Mouse (Mus musculus): ENCODE measurements at regions not wholly inside any gene's neighbourhood (a gene's known extent, or its start where the extent isn't known, plus 50 kb on each side); places are given as distances from the start of the nearest gene placed in this dataset.
"Not testable (repeated sequence)": the region's sequence is repeated elsewhere in the genome, so short reads cannot be mapped to it uniquely, and the experiment has no call there.

GRCm38 (mm10) chr15:5695015-5695414 lies 451.0 kb upstream of the Ptger4 start:
- H3K9me3 ChIP-seq, result no peaks in the 10 kb centered on the region
- ATAC-seq (ENCODE audit: low FRiP score), result no peak
- no peak overlapping the region for H3K4me3 ChIP-seq (replicated peaks)
- H3K27me3 ChIP-seq, result no peaks in the 10 kb centered on the region
- H3K27ac ChIP-seq, result no peak overlapping the region
- WGBS, result 74% methylated on average over 3 of the region's 3 CpGs
- no peak overlapping the region for H3K4me2 ChIP-seq
- no peaks in the 10 kb centered on the region for H3K36me3 ChIP-seq (replicated peaks)
- H3K9ac ChIP-seq, result no peak overlapping the region
- no peaks in the 10 kb centered on the region for H3K4me1 ChIP-seq

DNA sequence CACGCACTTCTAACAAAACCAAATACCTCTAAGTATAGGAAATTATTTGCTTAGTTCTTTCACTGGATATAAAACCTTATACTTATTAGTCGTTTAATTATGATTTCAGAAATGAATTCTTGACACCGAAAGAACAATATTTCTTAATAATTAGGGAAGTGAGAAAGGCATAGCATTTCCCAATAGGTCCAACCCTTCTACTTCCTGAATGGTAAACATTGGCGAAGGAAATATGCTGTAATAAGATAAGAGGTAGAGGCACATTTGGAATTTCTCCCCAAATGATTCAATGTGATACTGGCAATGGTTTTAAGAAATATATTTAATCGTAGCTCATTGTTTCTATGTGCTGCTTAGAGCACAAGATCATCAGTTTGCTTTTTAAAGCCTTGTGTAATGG lies 464.5 kb upstream of the Ptger4 start:
- Histone ChIP-seq H3K9ac (no peak overlapping the region), H3K36me3 (replicated peaks) (no peaks in the 10 kb centered on the region), H3K27me3 (no peaks in the 10 kb centered on the region), H3K4me1 (no peaks in the 10 kb centered on the region), H3K4me3 (replicated peaks) (no peak overlapping the region), H3K27ac (no peak overlapping the region), H3K4me2 (no peak overlapping the region), H3K9me3 (no peaks in the 10 kb centered on the region)
- WGBS, result 89% methylated on average over 5 of the region's 5 CpGs
- no peak for ATAC-seq (ENCODE audit: low FRiP score)

DNA sequence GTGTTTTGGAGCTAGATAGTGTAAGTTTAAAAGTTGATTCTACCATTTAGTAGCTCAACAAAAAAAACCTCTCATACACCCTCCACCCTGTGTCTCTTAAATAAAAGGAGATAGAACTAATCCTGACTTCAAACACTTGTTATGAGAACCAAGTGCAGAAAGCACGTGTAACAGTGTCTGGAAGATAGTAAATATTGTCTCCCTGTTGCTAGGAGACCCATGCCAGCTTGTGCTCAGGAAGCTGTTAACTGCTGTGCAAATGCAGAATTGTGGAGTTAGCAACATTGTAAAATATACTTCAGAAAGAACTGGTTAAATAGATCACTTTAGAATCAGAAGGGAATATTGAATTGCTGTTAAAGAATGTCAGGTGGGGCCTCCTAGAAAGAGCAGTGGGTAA lies 496.7 kb upstream of the Ptger4 start:
- 36% methylated on average over 1 of the region's 1 CpGs for WGBS
- no peaks in the 10 kb centered on the region for H3K27me3 ChIP-seq
- no peaks in the 10 kb centered on the region for H3K36me3 ChIP-seq (replicated peaks)
- H3K9ac ChIP-seq, result no peak overlapping the region
- no peak overlapping the region for H3K27ac ChIP-seq
- H3K4me3 ChIP-seq (replicated peaks), result no peak overlapping the region
- no peaks in the 10 kb centered on the region for H3K4me1 ChIP-seq
- H3K4me2 ChIP-seq, result no peak overlapping the region
- no peak for ATAC-seq (ENCODE audit: low FRiP score)
- H3K9me3 ChIP-seq, result no peaks in the 10 kb centered on the region

DNA sequence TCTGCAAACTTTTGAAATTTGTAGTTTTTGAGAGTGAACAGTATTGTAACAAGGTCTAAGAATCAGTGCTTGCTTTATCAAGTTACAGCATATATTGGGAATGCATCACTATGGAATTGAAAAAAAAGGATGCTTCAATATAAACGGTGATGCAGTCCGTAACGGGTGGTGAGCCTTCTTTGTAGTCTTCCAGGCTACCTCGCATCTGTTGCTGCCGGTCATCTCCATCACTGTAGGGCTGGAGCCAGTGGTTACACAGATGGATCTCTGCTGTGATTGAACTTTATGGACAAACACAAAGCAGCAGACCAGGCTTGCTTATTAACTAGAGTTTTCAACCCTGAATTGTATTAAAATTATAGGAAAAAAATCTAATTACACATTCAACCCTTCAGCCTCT lies 499.9 kb upstream of the Ptger4 start:
- H3K4me1 ChIP-seq, result no peaks in the 10 kb centered on the region
- no peak overlapping the region for H3K4me3 ChIP-seq (replicated peaks)
- H3K4me2 ChIP-seq, result no peak overlapping the region
- no peaks in the 10 kb centered on the region for H3K27me3 ChIP-seq
- no peak overlapping the region for H3K9ac ChIP-seq
- 92% methylated on average over 5 of the region's 5 CpGs for WGBS
- ATAC-seq (ENCODE audit: low FRiP score), result no peak
- no peaks in the 10 kb centered on the region for H3K36me3 ChIP-seq (replicated peaks)
- H3K9me3 ChIP-seq, result no peaks in the 10 kb centered on the region
- H3K27ac ChIP-seq, result no peak overlapping the region

DNA sequence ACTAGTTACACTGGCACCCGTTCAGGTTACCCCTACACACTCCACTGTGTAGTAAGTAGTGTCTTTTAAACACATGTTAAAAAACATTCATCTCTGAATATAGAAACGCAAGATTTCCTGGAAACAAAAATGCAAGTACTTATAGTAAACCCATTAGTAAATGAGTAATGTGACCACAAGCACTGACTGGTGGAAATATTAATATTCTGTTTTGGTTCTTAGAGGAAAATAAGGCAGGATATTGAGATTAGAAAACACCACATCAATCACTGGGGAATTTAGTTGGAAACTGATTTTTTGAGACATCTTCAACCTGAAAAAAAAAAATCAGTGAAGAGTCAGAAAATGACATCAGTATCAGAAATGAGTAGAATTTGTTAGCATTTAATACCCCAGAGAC lies 514.7 kb upstream of the Ptger4 start:
- Histone ChIP-seq H3K9me3 (no peaks in the 10 kb centered on the region), H3K36me3 (replicated peaks) (no peaks in the 10 kb centered on the region), H3K27ac (no peak overlapping the region), H3K4me3 (replicated peaks) (no peak overlapping the region), H3K4me1 (no peaks in the 10 kb centered on the region), H3K9ac (no peak overlapping the region), H3K27me3 (no peaks in the 10 kb centered on the region), H3K4me2 (no peak overlapping the region)
- WGBS, result 86% methylated on average over 2 of the region's 2 CpGs
- ATAC-seq (ENCODE audit: low FRiP score), result no peak

DNA sequence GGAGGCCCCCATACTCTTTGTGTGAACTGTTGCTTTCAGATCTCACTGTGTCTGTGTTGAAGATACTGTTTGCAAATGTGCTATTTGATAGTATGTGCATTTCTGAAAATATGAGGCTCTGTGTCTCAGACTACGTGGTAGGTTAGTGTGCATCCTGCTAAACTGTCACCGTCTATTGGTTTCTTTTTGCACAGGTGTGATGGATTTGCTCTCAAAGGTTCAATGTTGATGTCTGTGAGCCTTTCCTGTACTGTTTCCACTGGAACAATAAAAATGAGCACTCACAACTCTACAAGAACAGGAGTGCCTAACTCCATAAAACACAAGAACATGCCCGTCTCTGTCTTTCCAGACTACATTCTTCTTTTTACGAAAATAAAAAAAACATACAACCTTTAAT lies 518.2 kb upstream of the Ptger4 start:
- no peak for ATAC-seq (ENCODE audit: low FRiP score)
- H3K9me3 ChIP-seq, result no peaks in the 10 kb centered on the region
- no peak overlapping the region for H3K27ac ChIP-seq
- H3K4me3 ChIP-seq (replicated peaks), result no peak overlapping the region
- no peaks in the 10 kb centered on the region for H3K27me3 ChIP-seq
- H3K4me1 ChIP-seq, result no peaks in the 10 kb centered on the region
- no peak overlapping the region for H3K9ac ChIP-seq
- no peaks in the 10 kb centered on the region for H3K36me3 ChIP-seq (replicated peaks)
- H3K4me2 ChIP-seq, result no peak overlapping the region
- 90% methylated on average over 4 of the region's 4 CpGs for WGBS

GRCm38 (mm10) chr15:5777074-5777473 lies 522.5 kb upstream of the Dab2 start:
- H3K9me3 ChIP-seq, result no peaks in the 10 kb centered on the region
- no peak overlapping the region for H3K9ac ChIP-seq
- H3K4me3 ChIP-seq (replicated peaks), result no peak overlapping the region
- no peaks in the 10 kb centered on the region for H3K4me1 ChIP-seq
- H3K36me3 ChIP-seq (replicated peaks), result no peaks in the 10 kb centered on the region
- no peaks in the 10 kb centered on the region for H3K27me3 ChIP-seq
- 81% methylated on average over 4 of the region's 4 CpGs for WGBS
- no peak overlapping the region for H3K27ac ChIP-seq
- no peak for ATAC-seq (ENCODE audit: low FRiP score)
- H3K4me2 ChIP-seq, result no peak overlapping the region

DNA sequence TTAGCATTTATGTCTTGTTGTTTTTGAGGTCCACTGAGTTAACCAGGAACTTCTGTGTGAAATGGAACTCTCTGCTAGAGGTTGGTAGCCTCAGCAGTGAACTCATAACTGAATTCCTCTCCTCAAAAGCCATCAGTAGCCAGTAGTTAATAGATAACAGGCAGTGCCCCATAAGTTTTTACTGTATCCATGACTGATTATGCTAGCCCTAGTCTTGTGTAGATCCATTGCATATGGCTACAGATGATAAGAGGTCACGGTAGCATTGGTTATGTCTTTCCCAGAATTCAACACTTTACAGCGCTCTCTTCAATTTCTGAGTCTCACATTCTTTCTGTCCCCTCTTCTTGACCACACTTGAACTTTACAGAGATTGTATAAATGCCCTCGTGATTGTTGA lies 499.7 kb upstream of the Dab2 start:
- ATAC-seq (ENCODE audit: low FRiP score), result no peak
- H3K4me2 ChIP-seq, result no peak overlapping the region
- 86% methylated on average over 3 of the region's 3 CpGs for WGBS

GRCm38 (mm10) chr15:5811154-5811732 lies 488.3 kb upstream of the Dab2 start:
- H3K4me1 ChIP-seq, result no peaks in the 10 kb centered on the region
- H3K27ac ChIP-seq, result no peak overlapping the region
- no peak overlapping the region for H3K9ac ChIP-seq
- ATAC-seq (ENCODE audit: low FRiP score), result no peak
- no peak overlapping the region for H3K4me2 ChIP-seq
- H3K36me3 ChIP-seq (replicated peaks), result no peaks in the 10 kb centered on the region
- WGBS, result 87% methylated on average over 9 of the region's 9 CpGs
- no peak overlapping the region for H3K4me3 ChIP-seq (replicated peaks)
- H3K9me3 ChIP-seq, result no peaks in the 10 kb centered on the region
- no peaks in the 10 kb centered on the region for H3K27me3 ChIP-seq

More for the DNA sequence above, 499.7 kb upstream of the Dab2 start:
- Histone ChIP-seq H3K27ac (no peak overlapping the region), H3K4me3 (replicated peaks) (no peak overlapping the region), H3K4me1 (no peaks in the 10 kb centered on the region), H3K36me3 (replicated peaks) (no peaks in the 10 kb centered on the region), H3K27me3 (no peaks in the 10 kb centered on the region), H3K9ac (no peak overlapping the region), H3K9me3 (no peaks in the 10 kb centered on the region)

- Histone ChIP-seq H3K36me3 (replicated peaks) (no peaks in the 10 kb centered on the region), H3K27ac (no peak overlapping the region), H3K9me3 (no peaks in the 10 kb centered on the region), H3K4me3 (replicated peaks) (no peak overlapping the region), H3K4me2 (no peak overlapping the region), H3K4me1 (no peaks in the 10 kb centered on the region), H3K9ac (no peak overlapping the region), H3K27me3 (no peaks in the 10 kb centered on the region)
- 69% methylated on average over 1 of the region's 1 CpGs for WGBS
- ATAC-seq (ENCODE audit: low FRiP score), result no peak
Observed at GRCm38 (mm10) chr15:5811958-5812357, 487.6 kb upstream of the Dab2 start.

DNA sequence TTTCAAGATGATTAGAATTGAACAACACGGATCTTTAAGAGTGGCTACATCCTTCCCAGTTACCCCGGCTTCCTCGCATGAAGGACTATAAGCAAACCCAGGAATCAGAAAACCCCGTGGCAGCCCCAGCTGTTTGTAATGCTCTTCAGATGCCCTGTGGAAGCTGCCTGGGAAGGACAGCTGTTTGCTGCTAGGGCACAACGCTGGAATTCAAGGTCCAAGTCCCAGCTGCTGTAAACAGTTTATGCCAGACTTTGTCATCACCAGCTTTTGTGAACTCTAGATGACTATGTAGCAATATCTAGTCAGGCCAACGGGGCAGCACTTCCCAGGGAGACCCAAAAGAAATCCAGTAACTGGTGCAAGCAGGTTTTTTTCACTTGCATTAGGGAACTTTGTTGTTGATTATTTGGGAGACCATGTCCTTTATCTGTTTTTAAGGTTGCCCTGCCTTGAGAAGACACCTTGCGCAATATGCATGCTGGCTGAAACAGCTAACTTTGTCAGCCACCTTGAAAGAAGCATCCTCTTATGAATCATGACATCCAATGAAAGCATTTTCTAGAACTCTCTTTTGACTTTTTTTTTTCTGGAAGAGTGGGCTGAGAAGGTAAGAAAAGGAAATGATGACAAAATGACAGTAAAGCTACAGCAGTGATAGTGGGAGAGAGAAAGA lies 481.5 kb upstream of the Dab2 start:
- WGBS, result 82% methylated on average over 7 of the region's 7 CpGs
- no peaks in the 10 kb centered on the region for H3K36me3 ChIP-seq (replicated peaks)
- H3K4me2 ChIP-seq, result no peak overlapping the region
- no peak for ATAC-seq (ENCODE audit: low FRiP score)
- no peaks in the 10 kb centered on the region for H3K4me1 ChIP-seq
- H3K9me3 ChIP-seq, result no peaks in the 10 kb centered on the region
- H3K27ac ChIP-seq, result no peak overlapping the region
- no peak overlapping the region for H3K9ac ChIP-seq
- no peaks in the 10 kb centered on the region for H3K27me3 ChIP-seq
- H3K4me3 ChIP-seq (replicated peaks), result no peak overlapping the region

GRCm38 (mm10) chr15:5839963-5840362 lies 459.6 kb upstream of the Dab2 start:
- Histone ChIP-seq H3K4me2 (no peak overlapping the region), H3K36me3 (replicated peaks) (no peaks in the 10 kb centered on the region), H3K27me3 (no peaks in the 10 kb centered on the region), H3K9ac (no peak overlapping the region), H3K4me3 (replicated peaks) (no peak overlapping the region), H3K27ac (no peak overlapping the region), H3K9me3 (no peaks in the 10 kb centered on the region), H3K4me1 (no peaks in the 10 kb centered on the region)
- 91% methylated on average over 4 of the region's 4 CpGs for WGBS
- ATAC-seq (ENCODE audit: low FRiP score), result no peak

GRCm38 (mm10) chr15:5841369-5842149 lies 458.0 kb upstream of the Dab2 start:
- H3K4me2 ChIP-seq; H3K27ac ChIP-seq; H3K9ac ChIP-seq; H3K4me3 ChIP-seq (replicated peaks); ATAC-seq (ENCODE audit: low FRiP score); H3K27me3 ChIP-seq; H3K9me3 ChIP-seq; H3K36me3 ChIP-seq (replicated peaks); H3K4me1 ChIP-seq: not testable (repeated sequence)
- 90% methylated on average over 15 of the region's 15 CpGs for whole genome bisulfite sequencing
